Mouse (Mus musculus): ENCODE data around the gene Erlec1. TPM values are rescaled to one million over a fixed set of nuclear protein-coding genes. Genes with fewer than 3 reads are reported as not detected.

Gene Erlec1
- polyA plus RNA-seq (2011; ENCODE audit: insufficient read length, low read depth, missing spikeins) = 103 and 108 TPM in 2 replicates

DNA sequence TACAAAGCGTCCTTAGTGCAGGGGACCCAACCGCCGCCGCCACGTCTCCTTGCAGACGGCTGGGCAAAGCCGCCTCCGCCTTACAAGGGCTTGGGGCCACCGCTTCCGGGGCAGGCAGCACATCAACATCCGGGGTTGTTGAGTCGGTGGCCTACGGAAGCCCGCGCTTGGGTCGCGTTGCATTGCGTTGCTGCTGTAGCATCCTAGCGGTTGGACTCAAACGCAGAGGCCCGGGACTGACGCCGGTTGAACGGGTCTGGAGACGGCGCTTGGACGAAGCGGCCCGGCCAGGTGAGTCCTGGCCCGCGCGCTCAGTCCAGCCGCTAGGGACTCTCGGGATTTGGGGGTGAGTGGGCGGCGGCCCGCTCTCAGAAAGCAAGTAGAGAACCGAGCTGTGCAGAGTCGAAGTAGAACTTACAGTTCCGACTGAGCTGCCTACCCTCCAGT lies at the start of gene Erlec1:
Gene Erlec1, minus strand, starts transcription at position 57 of the 447 bp plus-strand sequence.
- Histone ChIP-seq H3K4me1 (ENCODE audit: control insufficient read depth, insufficient read depth, low read length) (no peaks in the 10 kb centered on the region), H3K27ac (ENCODE audit: insufficient read depth, low read length) (peak within 1 kb of the TSS; percentile 69), H3K4me3 (ENCODE audit: insufficient read depth, low read length) (peak within 1 kb of the TSS; percentile 98)
- TF ChIP-seq CTCF (IDR thresholded peaks at IDR 0.05; ENCODE audit: borderline replicate concordance, insufficient read depth, low read length) (no peak), POLR2A (IDR thresholded peaks at IDR 0.05; ENCODE audit: low read depth, low read length) (peak; percentile 76)

GRCm38 (mm10) chr11:31001169-31001908 lies 47.2 kb upstream of the Erlec1 start:
- TF ChIP-seq CTCF (IDR thresholded peaks at IDR 0.05; ENCODE audit: borderline replicate concordance, insufficient read depth, low read length) (no peak), POLR2A (IDR thresholded peaks at IDR 0.05; ENCODE audit: low read depth, low read length) (no peak)

GRCm38 (mm10) chr11:31000028-31000427 lies 45.9 kb upstream of the Erlec1 start:
- no peak overlapping the region for H3K4me3 ChIP-seq (ENCODE audit: insufficient read depth, low read length)
- no peaks in the 10 kb centered on the region for H3K4me1 ChIP-seq (ENCODE audit: control insufficient read depth, insufficient read depth, low read length)
- no peak overlapping the region for H3K27ac ChIP-seq (ENCODE audit: insufficient read depth, low read length)
- TF ChIP-seq POLR2A (IDR thresholded peaks at IDR 0.05; ENCODE audit: low read depth, low read length) (no peak), CTCF (IDR thresholded peaks at IDR 0.05; ENCODE audit: borderline replicate concordance, insufficient read depth, low read length) (no peak)

More at GRCm38 (mm10) chr11:31001169-31001908, 47.2 kb upstream of the Erlec1 start:
- Histone ChIP-seq H3K4me3 (ENCODE audit: insufficient read depth, low read length) (no peak overlapping the region), H3K4me1 (ENCODE audit: control insufficient read depth, insufficient read depth, low read length) (no peaks in the 10 kb centered on the region), H3K27ac (ENCODE audit: insufficient read depth, low read length) (no peak overlapping the region)

DNA sequence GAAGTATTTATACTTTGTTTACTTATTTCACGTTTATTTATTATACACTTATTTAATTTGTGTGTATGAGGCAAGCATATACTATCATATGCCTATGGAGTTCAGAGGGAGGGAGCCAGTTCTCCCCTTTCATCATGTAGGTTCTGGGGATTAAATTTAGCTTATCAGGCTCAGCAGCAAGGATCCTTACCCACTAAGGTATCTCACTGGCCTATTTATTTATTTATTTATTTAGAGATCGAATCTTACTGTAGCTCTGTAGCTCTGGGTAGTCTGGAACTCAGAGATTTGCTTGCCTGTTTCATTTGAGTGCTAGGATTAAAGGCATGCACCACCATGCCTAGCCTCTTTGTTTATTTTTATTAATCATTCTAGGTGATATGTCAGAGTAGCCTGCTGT lies 44.6 kb upstream of the Erlec1 start:
- H3K4me1 ChIP-seq (ENCODE audit: control insufficient read depth, insufficient read depth, low read length) = no peaks in the 10 kb centered on the region
- no peak overlapping the region for H3K4me3 ChIP-seq (ENCODE audit: insufficient read depth, low read length)
- TF ChIP-seq CTCF (IDR thresholded peaks at IDR 0.05; ENCODE audit: borderline replicate concordance, insufficient read depth, low read length) = no peak
- H3K27ac ChIP-seq (ENCODE audit: insufficient read depth, low read length) = no peak overlapping the region

- Histone ChIP-seq H3K4me1 (ENCODE audit: control insufficient read depth, insufficient read depth, low read length) (no peaks in the 10 kb centered on the region), H3K4me3 (ENCODE audit: insufficient read depth, low read length) (no peak overlapping the region), H3K27ac (ENCODE audit: insufficient read depth, low read length) (no peak overlapping the region)
- TF ChIP-seq POLR2A (IDR thresholded peaks at IDR 0.05; ENCODE audit: low read depth, low read length) = no peak
- no peak for TF ChIP-seq CTCF (IDR thresholded peaks at IDR 0.05; ENCODE audit: borderline replicate concordance, insufficient read depth, low read length)
Observed at GRCm38 (mm10) chr11:30998199-30998598, 44.1 kb upstream of the Erlec1 start.

DNA sequence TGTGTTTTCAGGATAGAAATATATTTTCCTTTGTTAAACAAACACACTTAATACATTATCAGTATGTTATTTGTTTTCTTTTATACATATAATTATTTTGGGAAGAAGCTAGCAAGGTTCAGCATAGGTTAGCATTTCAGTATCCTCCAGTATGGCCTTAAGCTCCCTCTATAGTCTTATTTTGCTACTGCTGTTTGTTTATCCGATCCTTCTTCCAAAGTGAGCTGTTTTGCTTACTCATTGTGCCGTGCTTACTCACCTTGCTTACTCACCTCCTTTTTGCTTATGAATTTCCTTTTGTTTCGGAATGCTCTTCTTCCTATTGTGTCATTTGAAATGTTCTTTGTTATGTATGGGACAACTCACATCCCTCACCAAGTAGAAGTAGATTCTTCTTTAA lies 42.5 kb upstream of the Erlec1 start:
- H3K27ac ChIP-seq (ENCODE audit: insufficient read depth, low read length) = no peak overlapping the region
- TF ChIP-seq CTCF (IDR thresholded peaks at IDR 0.05; ENCODE audit: borderline replicate concordance, insufficient read depth, low read length) (no peak), POLR2A (IDR thresholded peaks at IDR 0.05; ENCODE audit: low read depth, low read length) (no peak)
- no peaks in the 10 kb centered on the region for H3K4me1 ChIP-seq (ENCODE audit: control insufficient read depth, insufficient read depth, low read length)
- H3K4me3 ChIP-seq (ENCODE audit: insufficient read depth, low read length) = no peak overlapping the region

- peak overlapping the region; percentile 46 for H3K27ac ChIP-seq (ENCODE audit: insufficient read depth, low read length)
Observed at GRCm38 (mm10) chr11:30986625-30987017, 32.5 kb upstream of the Erlec1 start.

DNA sequence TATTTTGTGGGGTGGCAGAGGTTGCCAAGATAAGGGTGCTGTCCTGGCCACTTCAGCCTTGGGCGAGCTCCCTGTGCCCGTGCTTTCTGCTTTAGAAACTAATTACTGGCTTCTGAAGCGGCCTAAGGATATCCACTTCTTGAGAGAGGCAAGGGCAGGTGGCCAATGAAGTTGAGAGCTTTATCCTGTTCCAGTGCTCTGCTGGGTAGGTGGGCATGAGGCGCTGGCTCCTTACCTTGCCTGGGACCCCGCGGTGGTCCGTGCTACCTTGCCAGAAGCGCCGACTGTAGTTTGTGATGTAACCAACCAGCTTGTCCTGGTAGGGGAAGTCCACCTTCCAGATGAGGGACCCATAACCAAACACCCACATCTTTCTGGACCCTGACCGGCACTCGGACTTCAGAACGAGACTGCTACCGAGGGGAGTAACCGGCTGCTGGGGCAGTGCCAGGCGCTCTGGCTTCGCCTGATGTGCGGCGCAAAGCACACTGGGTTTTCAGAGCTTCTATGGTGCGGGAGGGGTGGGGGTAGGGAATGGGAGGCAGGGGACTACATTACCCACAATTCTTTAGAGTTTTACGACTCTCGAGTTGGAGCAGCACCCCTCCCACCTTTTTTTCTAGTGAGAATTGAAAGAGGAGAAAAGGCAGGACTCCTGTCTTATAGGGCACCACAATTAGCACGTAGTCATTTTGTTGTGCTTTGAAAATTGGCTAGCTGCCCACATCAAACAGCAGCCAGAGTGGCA lies 31.9 kb upstream of the Erlec1 start, which contains the start of gene Chac2:
Gene Chac2, minus strand, starts transcription at position 474 of the 748 bp plus-strand sequence.
- Histone ChIP-seq H3K4me1 (ENCODE audit: control insufficient read depth, insufficient read depth, low read length) (no peaks in the 10 kb centered on the region), H3K4me3 (ENCODE audit: insufficient read depth, low read length) (peak within 1 kb of the TSS; percentile 85), H3K27ac (ENCODE audit: insufficient read depth, low read length) (peak within 1 kb of the TSS; percentile 56)
- TF ChIP-seq CTCF (IDR thresholded peaks at IDR 0.05; ENCODE audit: borderline replicate concordance, insufficient read depth, low read length) (no peak), POLR2A (IDR thresholded peaks at IDR 0.05; ENCODE audit: low read depth, low read length) (peak; percentile 71)

More at GRCm38 (mm10) chr11:30986625-30987017, 32.5 kb upstream of the Erlec1 start:
- no peaks in the 10 kb centered on the region for H3K4me1 ChIP-seq (ENCODE audit: control insufficient read depth, insufficient read depth, low read length)
- TF ChIP-seq CTCF (IDR thresholded peaks at IDR 0.05; ENCODE audit: borderline replicate concordance, insufficient read depth, low read length) (no peak), POLR2A (IDR thresholded peaks at IDR 0.05; ENCODE audit: low read depth, low read length) (no peak)
- H3K4me3 ChIP-seq (ENCODE audit: insufficient read depth, low read length) = peak overlapping the region; percentile 33

- Histone ChIP-seq H3K4me3 (ENCODE audit: insufficient read depth, low read length) (no peak overlapping the region), H3K27ac (ENCODE audit: insufficient read depth, low read length) (no peak overlapping the region), H3K4me1 (ENCODE audit: control insufficient read depth, insufficient read depth, low read length) (no peaks in the 10 kb centered on the region)
- no peak for TF ChIP-seq CTCF (IDR thresholded peaks at IDR 0.05; ENCODE audit: borderline replicate concordance, insufficient read depth, low read length)
- no peak for TF ChIP-seq POLR2A (IDR thresholded peaks at IDR 0.05; ENCODE audit: low read depth, low read length)
Observed at GRCm38 (mm10) chr11:30985237-30985636, 31.1 kb upstream of the Erlec1 start.
